Mouse (Mus musculus) bone marrow, adult 2 months (tissue): ENCODE measurements around the gene Arhgap4. TPM values are rescaled to one million over a fixed set of nuclear protein-coding genes. Genes with fewer than 3 reads are reported as not detected.

Experiments used
- H3K27ac ChIP-seq: fragments of 200-500 bp; 2 replicates; pipeline ENCODE4 v1.5.1; 2012; ENCODE audit warnings: low read depth, mild to moderate bottlenecking, control low read depth, inconsistent platforms, low read length; ENCODE audit not compliant: control insufficient read depth, poor library complexity, insufficient read depth
- H3K4me1 ChIP-seq: fragments of 200-500 bp; 2 replicates; pipeline ENCODE4 v1.6.1; 2011; ENCODE audit warnings: low read length; ENCODE audit not compliant: control insufficient read depth, insufficient read depth
- H3K4me3 ChIP-seq: fragments of 200-500 bp; replicated peaks from 2 replicates; pipeline ENCODE3; 2011; ENCODE audit warnings: mild to moderate bottlenecking, low read depth, low read length, control low read depth; ENCODE audit not compliant: control insufficient read depth
- CTCF ChIP-seq: fragments of 200-500 bp; IDR thresholded peaks from 2 replicates; pipeline ENCODE4 v1.5.1; 2011; ENCODE audit warnings: low read length, control low read depth; ENCODE audit not compliant: control insufficient read depth, insufficient read depth
- POLR2A ChIP-seq: fragments of 200-500 bp; IDR thresholded peaks from 2 replicates; pipeline ENCODE4 v1.6.1; 2011; ENCODE audit warnings: low read depth, mild to moderate bottlenecking, control low read depth, low read length, borderline replicate concordance; ENCODE audit not compliant: control insufficient read depth
- WGBS: fragments of 180-500 bp; shearing (Covaris S2); methylation state at CpG from one replicate; pipeline ENCODE4 v1.1.7; 2018; 5-methylcytosine and 5-hydroxymethylcytosine counted together
- polyA plus RNA-seq: library from polyadenylated mRNA; stranded (reverse); fragments of >200 nt; gene quantifications from 2 replicates; pipeline ENCODE4 v1.2.4, GENCODE M21; 2011; ENCODE audit warnings: low replicate concordance; ENCODE audit not compliant: missing spikeins, insufficient read depth, insufficient read length

Gene Arhgap4
- polyA plus RNA-seq = 53.5 and 163 TPM in 2 replicates

GRCm38 (mm10) chrX:73921823-73922549, at the start of gene Arhgap4, which contains the start of gene Naa10:
TSS of gene Arhgap4 (minus strand) at chrX:73921870.
TSS of gene Naa10 (minus strand) at chrX:73921944.
- 15% methylated on average over 43 of the region's 43 CpGs for WGBS
- Histone ChIP-seq H3K4me1 (no peaks in the 10 kb centered on the region; the same call in 1 of the 2 replicates), H3K4me3 (peak within 1 kb of the TSS; percentile 73), H3K27ac (peak within 1 kb of the TSS; percentile 68)
- TF ChIP-seq CTCF (no peak), POLR2A (no peak)

- no peak for TF ChIP-seq POLR2A
- TF ChIP-seq CTCF = no peak
- H3K27ac ChIP-seq = no peak overlapping the region
- no peaks in the 10 kb centered on the region for H3K4me1 ChIP-seq
- no peak overlapping the region for H3K4me3 ChIP-seq
Observed at GRCm38 (mm10) chrX:73970781-73971180, 49.1 kb upstream of the Arhgap4 start.

- H3K27ac ChIP-seq = peak overlapping the region; percentile 39; the same call in 1 of the 2 replicates
- TF ChIP-seq CTCF = no peak
- TF ChIP-seq POLR2A = no peak
- no peaks in the 10 kb centered on the region for H3K4me1 ChIP-seq
- no peak overlapping the region for H3K4me3 ChIP-seq
- 52% methylated on average over 2 of the region's 2 CpGs for WGBS
Observed at GRCm38 (mm10) chrX:73969729-73970128, 48.1 kb upstream of the Arhgap4 start.

GRCm38 (mm10) chrX:73969167-73969566, 47.5 kb upstream of the Arhgap4 start:
- 67% methylated on average over 1 of the region's 1 CpGs for WGBS
- TF ChIP-seq CTCF = no peak
- TF ChIP-seq POLR2A = no peak
- H3K4me1 ChIP-seq = no peaks in the 10 kb centered on the region
- H3K4me3 ChIP-seq = no peak overlapping the region
- H3K27ac ChIP-seq = peak overlapping the region; percentile 39; the same call in 1 of the 2 replicates

- H3K4me1 ChIP-seq = no peaks in the 10 kb centered on the region
- 13% methylated on average over 60 of the region's 60 CpGs for WGBS
- H3K27ac ChIP-seq = peak overlapping the region; percentile 100
- no peak for TF ChIP-seq CTCF
- peak; percentile 70; the same call in 1 of the 2 replicates for TF ChIP-seq POLR2A
- H3K4me3 ChIP-seq = peak overlapping the region; percentile 98
Observed at GRCm38 (mm10) chrX:73967177-73968075, 45.8 kb upstream of the Arhgap4 start.

- H3K4me3 ChIP-seq = peak within 1 kb of the TSS; percentile 98
- 15% methylated on average over 58 of the region's 58 CpGs for WGBS
- H3K27ac ChIP-seq = peak within 1 kb of the TSS; percentile 100
- TF ChIP-seq POLR2A (no peak; the same call in 1 of the 2 replicates), CTCF (no peak)
- no peaks in the 10 kb centered on the region for H3K4me1 ChIP-seq
Observed at GRCm38 (mm10) chrX:73966248-73967176, 44.8 kb upstream of the Arhgap4 start, which contains the start of gene Hcfc1. TSS of gene Hcfc1 (minus strand) at chrX:73966357.

GRCm38 (mm10) chrX:73965307-73965706, 43.6 kb upstream of the Arhgap4 start:
- TF ChIP-seq CTCF = no peak
- peak; percentile 39; the same call in 1 of the 2 replicates for TF ChIP-seq POLR2A
- no peaks in the 10 kb centered on the region; the same call in 1 of the 2 replicates for H3K4me1 ChIP-seq
- peak overlapping the region; percentile 98 for H3K4me3 ChIP-seq
- 12% methylated on average over 20 of the region's 20 CpGs for WGBS
- peak overlapping the region; percentile 100 for H3K27ac ChIP-seq

GRCm38 (mm10) chrX:73964363-73964762, 42.7 kb upstream of the Arhgap4 start:
- TF ChIP-seq POLR2A = peak; percentile 48; the same call in 1 of the 2 replicates
- TF ChIP-seq CTCF = no peak
- Histone ChIP-seq H3K27ac (peak overlapping the region; percentile 82), H3K4me3 (peak overlapping the region; percentile 74), H3K4me1 (no peaks in the 10 kb centered on the region; the same call in 1 of the 2 replicates)
- WGBS = 14% methylated on average over 3 of the region's 3 CpGs
